Mouse (Mus musculus): ENCODE data around the gene Krtap13. TPM values are rescaled to one million over a fixed set of nuclear protein-coding genes. Genes with fewer than 3 reads are reported as not detected.

Gene Krtap13
- polyA plus RNA-seq, 1 experiment from 2014 or later, result not detected

DNA sequence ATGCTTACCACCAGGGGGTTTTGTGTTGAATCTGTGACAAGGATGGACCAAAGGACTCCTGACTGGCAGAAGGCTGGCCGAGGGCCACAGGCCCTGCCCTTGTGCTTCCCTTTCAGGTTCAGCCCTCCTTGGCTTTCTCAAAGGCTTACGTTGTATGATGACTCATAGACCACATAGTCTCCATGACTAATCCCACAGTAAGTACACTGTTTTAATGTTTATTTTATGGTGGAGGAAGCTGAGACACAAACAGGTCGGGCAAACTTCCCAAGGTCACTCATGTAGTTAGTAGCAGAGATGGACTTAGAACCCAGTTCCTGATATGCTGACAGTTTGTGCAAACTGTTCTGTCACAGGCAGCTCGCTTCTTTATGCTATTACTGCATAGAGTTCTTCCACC is 40.7 kb downstream of the Krtap13 start:
- Histone ChIP-seq H3K27me3 (replicated peaks) (no peaks in the 10 kb centered on the region), H3K9ac (no peak overlapping the region), H3K4me2 (no peak overlapping the region), H3K4me3 (no peak overlapping the region), H3K9me3 (no peaks in the 10 kb centered on the region), H3K4me1 (no peaks in the 10 kb centered on the region), H3K27ac (replicated peaks) (no peak overlapping the region), H3K36me3 (no peaks in the 10 kb centered on the region)
- WGBS, result 66% methylated on average over 4 of the region's 4 CpGs
- ATAC-seq (ENCODE audit: extremely low read depth, insufficient number of reproducible peaks, low FRiP score, low TSS enrichment), result no peak

DNA sequence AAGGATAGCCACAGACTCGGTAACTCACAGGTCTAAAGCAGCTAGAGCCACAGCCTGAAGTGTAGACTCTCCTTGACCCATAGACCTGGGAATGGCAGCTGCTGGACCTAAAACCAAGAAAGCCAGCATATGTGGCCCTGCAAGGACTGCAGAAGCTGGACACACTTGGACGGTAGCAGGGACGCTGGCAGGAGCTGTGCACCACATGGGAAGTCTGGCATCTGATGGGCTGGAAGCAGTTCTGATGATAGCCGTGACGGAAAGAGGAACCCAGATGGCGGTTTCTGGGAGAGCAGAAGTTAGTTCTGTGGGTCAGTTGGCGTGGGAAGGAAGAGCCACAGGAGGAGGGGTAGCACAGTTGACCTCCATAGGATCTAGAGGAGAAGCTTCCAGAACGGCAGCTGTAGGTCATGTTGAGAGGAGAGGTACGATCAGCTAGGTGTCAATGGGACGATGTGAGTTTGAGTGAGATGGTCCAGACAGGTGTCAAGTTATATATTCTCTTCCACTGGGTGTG is 43.9 kb downstream of the Krtap13 start, which contains the start of gene 2310061N02Rik:
Gene 2310061N02Rik, minus strand, starts transcription at position 467 of the 517 bp plus-strand sequence.
- no peak within 1 kb of the TSS for H3K9ac ChIP-seq
- no peak within 1 kb of the TSS for H3K4me3 ChIP-seq
- no peak within 1 kb of the TSS for H3K27ac ChIP-seq (replicated peaks)
- no peaks in the 10 kb centered on the region for H3K36me3 ChIP-seq
- H3K4me1 ChIP-seq, result no peaks in the 10 kb centered on the region
- H3K27me3 ChIP-seq (replicated peaks), result no peaks in the 10 kb centered on the region
- H3K9me3 ChIP-seq, result no peaks in the 10 kb centered on the region
- H3K4me2 ChIP-seq, result no peak within 1 kb of the TSS
- 77% methylated on average over 10 of the region's 10 CpGs for WGBS
- no peak for ATAC-seq (ENCODE audit: extremely low read depth, insufficient number of reproducible peaks, low FRiP score, low TSS enrichment)

- ATAC-seq (ENCODE audit: extremely low read depth, insufficient number of reproducible peaks, low FRiP score, low TSS enrichment), result no peak; the same call in 1 of the 2 replicates
- no peaks in the 10 kb centered on the region for H3K27me3 ChIP-seq (replicated peaks)
- no peak overlapping the region for H3K9ac ChIP-seq
- H3K4me3 ChIP-seq, result no peak overlapping the region
- H3K4me1 ChIP-seq, result no peaks in the 10 kb centered on the region
- WGBS, result 46% methylated on average over 4 of the region's 4 CpGs
- no peaks in the 10 kb centered on the region for H3K36me3 ChIP-seq
- H3K27ac ChIP-seq (replicated peaks), result no peak overlapping the region
- no peak overlapping the region for H3K4me2 ChIP-seq
- H3K9me3 ChIP-seq, result no peaks in the 10 kb centered on the region
These were observed 50.2 kb downstream of the Krtap13 start for GRCm38 (mm10) chr16:88701072-88701864.

Other genes with a start within 250 kb of the Krtap13 start
- not detected in 2 replicates for gene Cldn17, start 244.7 kb downstream of the Krtap13 start, polyA plus RNA-seq (2015; fragmentation: Nextera tagmentation; extraction: Ambion mirVana)
- gene Cldn8, start 188.5 kb downstream of the Krtap13 start, polyA plus RNA-seq (2015; fragmentation: Nextera tagmentation; extraction: Ambion mirVana), result 0.18 and 0.20 TPM in 2 replicates
- not detected in 2 replicates for gene Krtap24-1, start 139.4 kb downstream of the Krtap13 start, polyA plus RNA-seq (2015; fragmentation: Nextera tagmentation; extraction: Ambion mirVana)
- not detected in 2 replicates for gene 2310079G19Rik, start 124.0 kb downstream of the Krtap13 start, polyA plus RNA-seq (2015; fragmentation: Nextera tagmentation; extraction: Ambion mirVana)
- gene Krtap26-1, start 103.8 kb downstream of the Krtap13 start, polyA plus RNA-seq (2015; fragmentation: Nextera tagmentation; extraction: Ambion mirVana), result not detected in 2 replicates
- not detected in 2 replicates for gene Krtap27-1, start 80.0 kb downstream of the Krtap13 start, polyA plus RNA-seq (2015; fragmentation: Nextera tagmentation; extraction: Ambion mirVana)
- gene 2310061N02Rik, start 43.7 kb downstream of the Krtap13 start, polyA plus RNA-seq (2015; fragmentation: Nextera tagmentation; extraction: Ambion mirVana), result not detected in 2 replicates
- gene Krtap13-1, start 22.8 kb downstream of the Krtap13 start, polyA plus RNA-seq (2015; fragmentation: Nextera tagmentation; extraction: Ambion mirVana), result not detected in 2 replicates
- gene 2310034C09Rik, start 7.2 kb upstream of the Krtap13 start, polyA plus RNA-seq (2015; fragmentation: Nextera tagmentation; extraction: Ambion mirVana), result not detected in 2 replicates
- gene 2310057N15Rik, start 22.6 kb upstream of the Krtap13 start, polyA plus RNA-seq (2015; fragmentation: Nextera tagmentation; extraction: Ambion mirVana), result not detected in 2 replicates
- not detected in 2 replicates for gene Gm5965, start 26.3 kb upstream of the Krtap13 start, polyA plus RNA-seq (2015; fragmentation: Nextera tagmentation; extraction: Ambion mirVana)
- not detected in 2 replicates for gene Gm20741, start 60.6 kb upstream of the Krtap13 start, polyA plus RNA-seq (2015; fragmentation: Nextera tagmentation; extraction: Ambion mirVana)
- not detected in 2 replicates for gene Krtap15, start 68.6 kb upstream of the Krtap13 start, polyA plus RNA-seq (2015; fragmentation: Nextera tagmentation; extraction: Ambion mirVana)
- not detected in 2 replicates for gene Krtap14, start 74.5 kb upstream of the Krtap13 start, polyA plus RNA-seq (2015; fragmentation: Nextera tagmentation; extraction: Ambion mirVana)
- gene Krtap19-1, start 117.8 kb upstream of the Krtap13 start, polyA plus RNA-seq (2015; fragmentation: Nextera tagmentation; extraction: Ambion mirVana), result not detected in 2 replicates
- not detected in 2 replicates for gene Krtap19-2, start 122.6 kb upstream of the Krtap13 start, polyA plus RNA-seq (2015; fragmentation: Nextera tagmentation; extraction: Ambion mirVana)
- gene Krtap19-3, start 126.4 kb upstream of the Krtap13 start, polyA plus RNA-seq (2015; fragmentation: Nextera tagmentation; extraction: Ambion mirVana), result not detected in 2 replicates
- gene Krtap19-4, start 133.5 kb upstream of the Krtap13 start, polyA plus RNA-seq (2015; fragmentation: Nextera tagmentation; extraction: Ambion mirVana), result not detected in 2 replicates
- not detected in 2 replicates for gene Krtap19-5, start 144.8 kb upstream of the Krtap13 start, polyA plus RNA-seq (2015; fragmentation: Nextera tagmentation; extraction: Ambion mirVana)
- not detected in 2 replicates for gene Krtap19-9b, start 180.6 kb upstream of the Krtap13 start, polyA plus RNA-seq (2015; fragmentation: Nextera tagmentation; extraction: Ambion mirVana)
- not detected in 2 replicates for gene Krtap16-3, start 211.2 kb upstream of the Krtap13 start, polyA plus RNA-seq (2015; fragmentation: Nextera tagmentation; extraction: Ambion mirVana)

Measured in heart, embryonic 13.5 days (tissue).